Mouse (Mus musculus): ENCODE results near the gene Dhx29. TPM values are rescaled to one million over a fixed set of nuclear protein-coding genes. Genes with fewer than 3 reads are reported as not detected.

Gene Dhx29
- 21.3 and 22.2 TPM in 2 replicates for polyA plus RNA-seq (2014; fragmentation: Nextera tagmentation; extraction: Ambion mirVana)

GRCm38 (mm10) chr13:112927287-112928001, at the start of gene Dhx29, which contains the start of gene Mtrex:
Dhx29 (plus strand) TSS chr13:112927454.
Mtrex (minus strand) TSS chr13:112927398.
- ATAC-seq (ENCODE audit: low read depth) (peak; percentile 98), DNase-seq (ENCODE audit: low spot score) (peak; percentile 99)
- Histone ChIP-seq H3K36me3 (ENCODE audit: control insufficient read depth, insufficient read depth, low read length) (peaks cover 23% of the 10 kb centered on the region), H3K9ac (ENCODE audit: low read depth, low read length) (peak within 1 kb of the TSS; percentile 86), H3K27ac (replicated peaks; ENCODE audit: low read depth, low read length) (peak within 1 kb of the TSS; percentile 86), H3K27me3 (replicated peaks; ENCODE audit: control insufficient read depth, insufficient read depth, low read length) (no peaks in the 10 kb centered on the region), H3K9me3 (ENCODE audit: control insufficient read depth, low read length) (no peaks in the 10 kb centered on the region), H3K4me3 (ENCODE audit: low read depth, low read length) (peak within 1 kb of the TSS; percentile 74), H3K4me1 (ENCODE audit: control insufficient read depth, insufficient read depth, low read length) (peaks cover 11% of the 10 kb centered on the region), H3K4me2 (ENCODE audit: low read depth, low read length) (peak within 1 kb of the TSS; percentile 73)
- WGBS = 0% methylated on average over 49 of the region's 57 CpGs

GRCm38 (mm10) chr13:112887234-112887633, 40.0 kb upstream of the Dhx29 start:
- WGBS = 91% methylated on average over 12 of the region's 12 CpGs
- H3K4me3 ChIP-seq (ENCODE audit: low read depth, low read length) = no peak overlapping the region
- no peak for ATAC-seq (ENCODE audit: low read depth)
- no peaks in the 10 kb centered on the region for H3K27me3 ChIP-seq (replicated peaks; ENCODE audit: control insufficient read depth, insufficient read depth, low read length)
- no peaks in the 10 kb centered on the region for H3K4me1 ChIP-seq (ENCODE audit: control insufficient read depth, insufficient read depth, low read length)
- no peak overlapping the region for H3K27ac ChIP-seq (replicated peaks; ENCODE audit: low read depth, low read length)
- H3K36me3 ChIP-seq (ENCODE audit: control insufficient read depth, insufficient read depth, low read length) = peaks cover 86% of the 10 kb centered on the region
- no peaks in the 10 kb centered on the region for H3K9me3 ChIP-seq (ENCODE audit: control insufficient read depth, low read length)
- H3K4me2 ChIP-seq (ENCODE audit: low read depth, low read length) = no peak overlapping the region
- DNase-seq (ENCODE audit: low spot score) = no peak
- no peak overlapping the region for H3K9ac ChIP-seq (ENCODE audit: low read depth, low read length)

GRCm38 (mm10) chr13:112902176-112902575, 25.1 kb upstream of the Dhx29 start:
- H3K4me1 ChIP-seq (ENCODE audit: control insufficient read depth, insufficient read depth, low read length) = no peaks in the 10 kb centered on the region
- no peak overlapping the region for H3K4me2 ChIP-seq (ENCODE audit: low read depth, low read length)
- DNase-seq (ENCODE audit: low spot score) (no peak), ATAC-seq (ENCODE audit: low read depth) (no peak)
- peaks cover 86% of the 10 kb centered on the region for H3K36me3 ChIP-seq (ENCODE audit: control insufficient read depth, insufficient read depth, low read length)
- H3K9ac ChIP-seq (ENCODE audit: low read depth, low read length) = no peak overlapping the region
- no peak overlapping the region for H3K4me3 ChIP-seq (ENCODE audit: low read depth, low read length)
- H3K9me3 ChIP-seq (ENCODE audit: control insufficient read depth, low read length) = no peaks in the 10 kb centered on the region
- no peak overlapping the region for H3K27ac ChIP-seq (replicated peaks; ENCODE audit: low read depth, low read length)
- no peaks in the 10 kb centered on the region for H3K27me3 ChIP-seq (replicated peaks; ENCODE audit: control insufficient read depth, insufficient read depth, low read length)
- 88% methylated on average over 3 of the region's 3 CpGs for WGBS

- no peak for ATAC-seq (ENCODE audit: low read depth)
- Histone ChIP-seq H3K4me1 (ENCODE audit: control insufficient read depth, insufficient read depth, low read length) (no peaks in the 10 kb centered on the region), H3K27me3 (replicated peaks; ENCODE audit: control insufficient read depth, insufficient read depth, low read length) (no peaks in the 10 kb centered on the region), H3K4me2 (ENCODE audit: low read depth, low read length) (no peak overlapping the region), H3K9me3 (ENCODE audit: control insufficient read depth, low read length) (no peaks in the 10 kb centered on the region), H3K9ac (ENCODE audit: low read depth, low read length) (no peak overlapping the region), H3K36me3 (ENCODE audit: control insufficient read depth, insufficient read depth, low read length) (peaks cover 76% of the 10 kb centered on the region), H3K4me3 (ENCODE audit: low read depth, low read length) (no peak overlapping the region), H3K27ac (replicated peaks; ENCODE audit: low read depth, low read length) (no peak overlapping the region)
- peak; percentile 22 for DNase-seq (ENCODE audit: low spot score)
- 69% methylated on average over 4 of the region's 4 CpGs for WGBS
Observed at GRCm38 (mm10) chr13:112909663-112910062, 17.6 kb upstream of the Dhx29 start.

- Histone ChIP-seq H3K36me3 (ENCODE audit: control insufficient read depth, insufficient read depth, low read length) (peaks cover 71% of the 10 kb centered on the region), H3K9me3 (ENCODE audit: control insufficient read depth, low read length) (no peaks in the 10 kb centered on the region), H3K4me2 (ENCODE audit: low read depth, low read length) (no peak overlapping the region), H3K4me1 (ENCODE audit: control insufficient read depth, insufficient read depth, low read length) (no peaks in the 10 kb centered on the region), H3K4me3 (ENCODE audit: low read depth, low read length) (no peak overlapping the region), H3K9ac (ENCODE audit: low read depth, low read length) (no peak overlapping the region), H3K27ac (replicated peaks; ENCODE audit: low read depth, low read length) (no peak overlapping the region), H3K27me3 (replicated peaks; ENCODE audit: control insufficient read depth, insufficient read depth, low read length) (no peaks in the 10 kb centered on the region)
- DNase-seq (ENCODE audit: low spot score) (no peak), ATAC-seq (ENCODE audit: low read depth) (no peak)
- WGBS = 82% methylated on average over 4 of the region's 4 CpGs
Observed at GRCm38 (mm10) chr13:112910434-112910833, 16.8 kb upstream of the Dhx29 start.

GRCm38 (mm10) chr13:112919141-112919865, 8.0 kb upstream of the Dhx29 start:
- no peaks in the 10 kb centered on the region for H3K27me3 ChIP-seq (replicated peaks; ENCODE audit: control insufficient read depth, insufficient read depth, low read length)
- H3K9ac ChIP-seq (ENCODE audit: low read depth, low read length) = no peak overlapping the region
- H3K4me2 ChIP-seq (ENCODE audit: low read depth, low read length) = no peak overlapping the region
- no peaks in the 10 kb centered on the region for H3K9me3 ChIP-seq (ENCODE audit: control insufficient read depth, low read length)
- peaks cover 50% of the 10 kb centered on the region for H3K36me3 ChIP-seq (ENCODE audit: control insufficient read depth, insufficient read depth, low read length)
- H3K27ac ChIP-seq (replicated peaks; ENCODE audit: low read depth, low read length) = no peak overlapping the region
- DNase-seq (ENCODE audit: low spot score) (no peak), ATAC-seq (ENCODE audit: low read depth) (no peak)
- H3K4me3 ChIP-seq (ENCODE audit: low read depth, low read length) = no peak overlapping the region
- WGBS = 91% methylated on average over 4 of the region's 4 CpGs
- H3K4me1 ChIP-seq (ENCODE audit: control insufficient read depth, insufficient read depth, low read length) = no peaks in the 10 kb centered on the region

- H3K4me1 ChIP-seq (ENCODE audit: control insufficient read depth, insufficient read depth, low read length) = peaks cover 1% of the 10 kb centered on the region
- peaks cover 45% of the 10 kb centered on the region for H3K36me3 ChIP-seq (ENCODE audit: control insufficient read depth, insufficient read depth, low read length)
- no peak overlapping the region for H3K27ac ChIP-seq (replicated peaks; ENCODE audit: low read depth, low read length)
- no peaks in the 10 kb centered on the region for H3K27me3 ChIP-seq (replicated peaks; ENCODE audit: control insufficient read depth, insufficient read depth, low read length)
- no peaks in the 10 kb centered on the region for H3K9me3 ChIP-seq (ENCODE audit: control insufficient read depth, low read length)
- DNase-seq (ENCODE audit: low spot score) (no peak), ATAC-seq (ENCODE audit: low read depth) (no peak)
- no peak overlapping the region for H3K4me3 ChIP-seq (ENCODE audit: low read depth, low read length)
- no peak overlapping the region for H3K4me2 ChIP-seq (ENCODE audit: low read depth, low read length)
- no peak overlapping the region for H3K9ac ChIP-seq (ENCODE audit: low read depth, low read length)
- WGBS = 87% methylated on average over 3 of the region's 3 CpGs
Observed at GRCm38 (mm10) chr13:112920906-112921305, 6.3 kb upstream of the Dhx29 start.

GRCm38 (mm10) chr13:112925266-112925665, 2.0 kb upstream of the Dhx29 start:
- Histone ChIP-seq H3K27ac (replicated peaks; ENCODE audit: low read depth, low read length) (no peak overlapping the region), H3K27me3 (replicated peaks; ENCODE audit: control insufficient read depth, insufficient read depth, low read length) (no peaks in the 10 kb centered on the region), H3K9ac (ENCODE audit: low read depth, low read length) (no peak overlapping the region), H3K4me2 (ENCODE audit: low read depth, low read length) (no peak overlapping the region; the same call in 1 of the 2 replicates), H3K9me3 (ENCODE audit: control insufficient read depth, low read length) (no peaks in the 10 kb centered on the region), H3K36me3 (ENCODE audit: control insufficient read depth, insufficient read depth, low read length) (peaks cover 13% of the 10 kb centered on the region; the same call in 1 of the 2 replicates), H3K4me3 (ENCODE audit: low read depth, low read length) (no peak overlapping the region), H3K4me1 (ENCODE audit: control insufficient read depth, insufficient read depth, low read length) (peaks cover 11% of the 10 kb centered on the region)
- DNase-seq (ENCODE audit: low spot score) = no peak
- no peak for ATAC-seq (ENCODE audit: low read depth)
- 72% methylated on average over 6 of the region's 6 CpGs for WGBS

All from embryonic facial prominence, embryonic 14.5 days (tissue).